Mouse (Mus musculus) c-Kit-positive CD71-positive TER-119-negative erythroid progenitor cells, embryonic 14.5 days (primary cell): ENCODE data around the gene Actn2.

ENCODE experiments used
- DNase-seq: peaks from one replicate; pipeline ENCODE4 v3.0.0-alpha.2; 2013; ENCODE audit warnings: low read depth

Gene Actn2

DNA sequence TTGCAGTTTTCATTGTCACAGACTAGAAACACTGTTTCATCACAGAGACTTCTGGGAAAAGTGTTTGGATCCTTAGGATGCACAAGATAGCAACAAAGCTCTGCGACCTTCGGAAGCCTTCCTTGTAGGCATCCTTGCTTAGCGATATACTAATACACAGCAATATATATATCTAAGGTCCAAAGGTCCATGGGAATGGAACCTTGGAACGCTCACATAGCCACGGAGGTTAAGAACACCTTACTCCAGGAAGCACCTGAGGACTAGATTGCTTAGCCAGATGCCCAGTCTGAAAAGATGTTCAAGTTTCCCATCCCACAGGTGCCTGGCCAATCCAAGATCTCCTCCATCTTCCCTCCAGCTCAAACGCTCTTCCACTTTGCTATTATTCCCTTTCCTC is 26.4 kb downstream of the Actn2 start:
- no peak for DNase-seq

DNA sequence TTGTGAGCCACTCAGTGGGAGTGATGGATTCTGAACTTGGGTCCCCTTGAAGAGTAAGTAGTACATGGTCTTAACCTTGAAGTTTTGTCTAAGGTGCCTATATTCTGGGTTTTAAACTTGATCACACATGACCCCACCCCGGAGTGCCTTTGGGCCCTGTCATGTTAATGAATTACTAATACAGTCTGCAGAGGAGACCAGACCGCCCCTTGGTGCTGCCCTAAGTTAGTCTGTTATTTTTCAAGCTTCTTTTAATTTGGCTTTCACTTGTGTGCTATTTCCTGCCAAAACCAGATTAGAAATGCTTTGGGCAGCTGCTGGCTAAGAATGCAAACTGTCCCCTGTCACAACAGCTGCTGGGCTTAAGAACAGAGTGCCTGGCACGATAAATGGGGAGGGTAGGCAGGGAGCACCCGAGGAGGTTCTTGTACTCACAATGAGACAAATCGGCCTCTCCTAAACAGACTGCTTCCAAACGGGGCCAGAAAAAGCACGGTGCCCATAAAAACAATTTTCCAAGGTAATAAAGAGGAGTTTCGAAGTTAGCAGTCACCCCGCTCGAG is 28.5 kb downstream of the Actn2 start:
- DNase-seq: no peak

DNA sequence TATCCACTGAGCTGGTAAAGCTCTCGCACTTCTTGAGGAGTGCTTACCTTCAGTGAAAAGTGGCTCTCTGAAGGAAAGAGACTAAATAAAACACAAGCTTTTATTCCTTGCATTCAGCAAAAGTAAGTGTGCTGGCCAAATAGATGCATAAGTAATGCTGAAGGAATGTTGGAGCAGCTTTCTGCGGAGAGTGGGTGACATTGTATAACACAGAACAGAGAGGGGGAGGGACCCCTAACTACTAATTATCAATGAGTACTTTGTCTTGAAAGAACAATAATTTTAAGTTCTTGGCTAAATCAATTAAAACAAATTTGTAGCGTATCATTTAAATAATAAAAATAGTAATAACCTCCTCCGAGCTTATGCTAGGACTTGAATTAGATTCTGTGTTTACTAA is 29.2 kb downstream of the Actn2 start:
- no peak for DNase-seq

DNA sequence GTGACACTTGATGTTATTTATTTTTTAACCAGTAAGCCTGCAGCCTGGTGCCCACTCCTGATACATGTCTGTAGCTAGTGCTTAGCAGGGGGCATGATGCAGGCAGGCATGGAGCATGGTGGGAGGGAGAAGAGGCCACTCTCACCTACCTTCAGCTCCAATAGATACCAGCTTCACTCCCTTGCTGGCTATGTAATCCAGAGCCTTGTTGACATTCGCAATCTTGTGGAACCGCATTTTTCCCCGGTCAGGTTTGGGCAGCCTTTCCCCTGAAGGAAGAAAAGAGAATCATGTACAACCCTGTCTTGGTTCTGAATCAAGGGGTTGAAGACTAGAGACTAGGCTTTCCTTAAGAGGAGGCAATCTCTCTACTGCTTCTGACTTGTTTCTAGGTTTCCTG is 31.1 kb downstream of the Actn2 start:
- no peak for DNase-seq

DNA sequence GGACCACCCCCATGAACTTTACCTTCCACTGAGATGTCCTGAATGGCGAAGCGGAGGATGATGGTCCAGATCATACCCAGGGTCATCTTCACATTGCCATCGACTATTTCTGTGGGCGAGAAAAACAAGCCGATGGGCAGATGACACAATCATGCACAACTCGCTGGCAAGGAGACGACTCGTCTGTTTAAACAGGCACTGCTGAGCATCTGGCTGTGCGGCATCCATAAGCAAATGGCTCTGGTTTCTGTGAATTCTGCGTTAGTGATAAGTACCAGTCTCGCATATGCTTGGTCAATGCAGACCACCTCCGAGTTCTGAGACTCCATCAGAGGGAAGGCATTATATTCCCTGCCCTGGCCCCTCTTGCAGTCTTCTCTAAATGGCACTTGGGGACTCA is 31.7 kb downstream of the Actn2 start:
- DNase-seq: no peak

DNA sequence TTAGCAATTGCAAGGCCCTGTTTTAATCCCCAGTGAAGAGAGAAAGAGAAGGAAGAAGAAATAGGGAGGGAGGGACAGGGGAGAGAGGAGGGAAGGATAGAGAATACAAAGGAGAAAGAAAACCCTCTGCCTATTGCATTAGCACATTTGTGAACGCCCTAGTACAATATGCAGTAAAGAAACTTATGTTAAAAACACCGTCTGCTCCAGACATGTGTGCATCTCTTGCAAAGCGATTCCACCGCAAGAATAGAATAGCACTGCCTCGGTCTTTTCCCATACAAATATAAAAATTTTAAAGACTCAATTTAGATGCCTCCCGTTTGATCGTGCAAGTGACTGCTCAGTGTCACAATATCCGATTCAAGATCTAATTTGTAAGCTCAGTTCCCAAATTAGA is 32.1 kb downstream of the Actn2 start:
- no peak for DNase-seq

DNA sequence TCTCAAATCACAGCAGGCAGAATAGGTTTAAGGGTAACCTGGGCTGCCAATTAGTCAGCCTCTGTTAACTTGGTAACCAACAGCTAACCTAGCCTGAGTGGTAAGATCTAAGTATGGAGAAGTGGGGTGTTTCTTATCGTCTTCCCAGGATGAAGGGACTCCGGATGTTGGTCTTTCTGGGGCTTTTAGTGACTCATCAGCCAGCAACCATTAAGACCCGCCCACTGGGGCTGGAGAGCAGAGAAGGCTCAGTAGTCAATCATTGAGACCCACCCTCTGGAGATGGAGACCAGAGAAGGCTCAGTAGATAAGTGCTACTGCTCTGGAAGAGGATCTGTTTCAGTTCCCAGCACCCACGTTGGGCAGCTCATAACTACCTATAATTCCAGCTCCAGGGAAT is 33.3 kb downstream of the Actn2 start:
- DNase-seq: no peak

DNA sequence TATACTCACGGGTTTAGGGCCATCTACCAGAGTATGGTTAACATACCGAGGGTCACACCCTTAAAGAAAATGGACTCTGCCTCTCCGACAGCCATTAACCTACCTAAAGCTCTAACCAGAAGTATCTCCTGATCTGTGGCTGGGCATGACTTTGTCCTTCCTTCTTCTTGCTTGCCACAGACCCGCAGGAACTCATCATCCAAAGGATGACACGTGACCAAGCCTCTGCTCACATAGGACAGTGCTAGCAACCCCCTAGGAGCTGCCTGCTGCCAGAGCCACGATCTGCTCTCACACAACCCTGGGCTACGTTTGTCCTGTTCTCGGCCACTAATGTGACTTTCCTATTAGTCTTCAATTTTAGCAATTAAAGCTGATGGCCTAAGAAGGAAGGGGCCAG is 35.0 kb downstream of the Actn2 start:
- no peak for DNase-seq

DNA sequence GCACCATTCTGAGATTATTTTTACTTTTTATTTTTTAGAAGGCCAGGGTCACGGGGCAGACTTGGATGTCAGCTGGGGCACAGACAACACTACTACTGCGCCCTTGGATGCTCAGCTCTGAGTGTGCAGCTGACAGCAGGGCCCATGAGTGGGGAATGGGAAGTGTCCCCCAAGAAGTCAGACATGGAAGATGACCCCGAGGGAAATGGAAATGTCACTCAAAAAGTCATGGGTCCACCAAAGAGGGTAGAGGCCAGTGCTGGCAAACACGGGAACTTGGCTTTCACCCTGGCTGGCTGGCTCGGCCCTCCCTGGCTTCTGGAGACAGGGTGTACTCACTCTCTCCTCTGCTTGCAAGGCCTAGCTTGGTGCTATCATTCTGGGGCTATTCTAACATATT is 35.6 kb downstream of the Actn2 start:
- no peak for DNase-seq

DNA sequence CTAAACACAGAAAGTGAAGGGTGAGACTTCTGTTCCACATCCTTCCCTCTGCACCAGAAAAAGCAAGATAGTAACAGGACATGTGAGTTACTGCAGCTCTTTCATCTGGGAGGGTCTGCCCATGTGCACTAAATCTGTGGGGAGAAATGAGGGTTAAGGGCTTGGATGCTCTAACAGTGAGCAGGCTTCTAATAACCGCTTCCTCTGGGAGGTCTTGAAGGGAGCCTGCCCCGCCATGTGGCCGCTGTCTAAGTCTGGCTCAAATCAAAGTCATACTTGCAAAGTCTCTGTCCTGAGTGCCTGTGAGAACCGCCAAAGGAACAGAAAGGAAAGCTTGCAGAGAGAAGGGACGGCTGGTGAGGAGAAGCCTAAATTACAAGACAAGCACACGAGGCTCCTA is 42.8 kb downstream of the Actn2 start:
- no peak for DNase-seq

DNA sequence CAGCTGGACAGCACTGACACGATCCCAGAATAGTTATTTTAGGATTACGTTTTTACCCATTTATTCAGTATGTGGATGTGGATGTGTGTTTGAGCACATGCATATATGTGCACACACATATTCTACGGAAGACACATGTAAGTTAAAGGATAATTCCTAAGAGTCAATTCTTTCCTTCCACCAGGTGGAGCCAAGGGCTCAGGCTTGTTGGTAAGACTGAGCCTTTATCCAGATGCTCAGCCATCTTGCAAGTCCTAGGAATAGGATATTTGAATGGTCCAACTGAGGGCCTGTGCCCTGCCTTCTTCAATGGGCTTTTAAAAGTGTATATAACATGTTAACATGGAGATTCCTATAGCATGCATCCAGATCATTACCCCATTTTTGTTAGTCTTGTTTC is 43.9 kb downstream of the Actn2 start:
- no peak for DNase-seq

DNA sequence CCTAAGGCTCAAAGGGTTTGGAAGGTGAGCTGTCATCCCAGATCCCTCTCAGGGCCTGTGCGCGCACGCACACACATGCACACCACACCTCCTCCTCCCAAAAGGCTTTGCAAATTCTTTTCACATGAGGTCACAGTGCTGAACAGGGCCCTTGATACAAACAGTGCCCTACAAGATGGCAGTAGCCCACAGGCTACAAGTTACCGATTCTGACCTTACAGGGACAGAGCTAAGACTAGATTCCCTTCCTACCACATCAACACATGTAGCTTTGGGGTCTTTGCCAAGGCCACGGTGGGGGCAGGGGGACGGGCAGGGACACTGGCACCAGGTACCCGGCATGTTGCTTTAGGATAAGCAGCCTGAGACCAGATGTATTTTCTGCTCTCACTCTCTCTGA is 46.8 kb downstream of the Actn2 start:
- no peak for DNase-seq

DNA sequence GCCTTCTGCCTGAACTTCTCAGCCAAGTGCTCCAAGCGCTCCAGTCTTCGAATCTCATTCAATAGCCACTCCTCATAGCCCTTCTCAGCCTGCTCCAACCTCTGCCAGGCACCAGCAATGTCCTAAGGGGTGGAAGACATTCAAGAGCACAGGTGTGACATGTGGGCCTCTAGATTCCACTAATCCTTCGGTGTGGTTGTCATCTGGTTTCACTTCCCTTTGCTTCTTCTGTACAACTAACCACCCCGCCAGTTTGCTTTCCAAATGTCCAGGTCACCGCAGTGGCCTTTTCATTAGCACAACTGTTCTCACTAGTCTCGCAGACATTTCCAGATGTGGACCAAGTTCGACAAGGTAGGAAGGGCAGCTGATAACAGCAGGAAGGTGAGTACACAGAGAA is 49.9 kb downstream of the Actn2 start:
- no peak for DNase-seq

DNA sequence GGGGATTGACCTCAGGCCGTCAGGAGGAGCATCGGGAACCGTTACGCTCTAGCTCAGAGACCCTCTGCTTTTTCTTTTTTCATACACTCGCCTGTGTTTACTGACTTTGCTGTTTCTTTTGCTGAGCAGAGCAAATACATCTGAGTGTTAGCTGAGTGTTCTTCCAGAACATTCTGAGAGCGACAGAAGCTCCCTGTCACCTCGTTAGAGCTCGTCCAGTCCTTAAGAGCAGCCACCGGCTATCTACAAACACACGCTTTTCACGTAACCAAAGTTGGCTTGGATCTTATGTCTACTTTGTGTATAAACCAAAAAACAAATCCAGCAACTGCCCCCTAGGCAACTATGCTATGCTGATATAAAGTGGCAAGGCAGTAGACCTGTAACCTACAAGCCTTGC is 56.0 kb downstream of the Actn2 start:
- DNase-seq: no peak

DNA sequence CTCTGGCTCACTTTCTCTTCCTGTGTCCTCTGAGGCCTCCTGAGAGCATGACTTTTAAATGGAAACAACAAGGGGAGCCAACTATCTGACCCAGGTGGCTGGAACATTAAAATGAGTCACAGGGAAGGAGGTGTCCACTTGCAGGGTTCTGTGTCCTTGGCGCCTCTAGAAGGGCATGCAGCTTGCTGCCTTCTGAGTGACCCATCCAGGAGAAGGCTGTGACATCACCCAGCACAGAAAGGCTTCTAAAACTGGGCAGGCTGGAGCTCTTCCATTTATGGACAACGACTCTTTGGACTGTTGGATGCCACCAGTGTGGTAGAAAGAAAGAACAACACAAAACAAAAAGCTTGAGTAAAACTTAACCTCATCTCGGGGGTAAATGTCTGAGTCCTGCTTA is 56.7 kb downstream of the Actn2 start:
- DNase-seq: no peak

DNA sequence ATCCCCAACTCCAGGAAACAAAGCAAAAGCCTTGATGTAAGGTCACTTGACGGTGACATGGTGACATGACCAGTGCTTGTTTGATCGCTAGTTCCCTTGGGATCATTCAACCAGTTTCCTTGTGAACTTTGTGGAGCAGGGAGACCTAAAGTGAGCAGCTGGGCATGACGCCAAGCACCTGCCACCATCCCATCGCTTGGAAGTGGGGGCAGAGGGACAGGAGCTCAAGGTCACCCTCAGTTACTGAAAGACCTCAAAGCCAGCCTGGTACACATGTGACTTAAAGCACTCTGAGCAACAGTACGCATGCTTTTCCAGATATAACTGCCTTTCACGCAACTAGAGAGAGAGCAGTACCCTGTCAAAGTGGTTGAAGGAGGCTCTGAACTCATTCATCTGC is 65.8 kb downstream of the Actn2 start:
- DNase-seq: no peak

DNA sequence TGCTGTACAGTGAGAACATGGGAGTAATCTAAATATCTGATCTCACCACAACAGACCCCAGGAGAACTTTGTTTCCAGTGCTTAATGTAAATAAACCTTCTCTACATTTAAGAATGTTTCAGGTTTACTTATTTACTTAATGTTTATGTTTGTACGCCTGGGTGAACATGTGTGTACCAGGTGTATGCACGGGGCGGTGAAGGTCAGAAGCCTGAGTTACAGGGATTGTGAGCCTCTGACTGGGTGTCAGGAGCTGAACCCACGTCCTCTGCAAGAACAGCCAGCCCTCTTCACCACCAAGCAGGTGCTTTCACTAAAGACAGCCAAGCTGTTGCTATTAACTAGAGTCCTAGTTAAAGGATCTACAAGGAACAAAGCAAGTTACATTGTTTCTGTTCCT is 66.3 kb downstream of the Actn2 start:
- no peak for DNase-seq

DNA sequence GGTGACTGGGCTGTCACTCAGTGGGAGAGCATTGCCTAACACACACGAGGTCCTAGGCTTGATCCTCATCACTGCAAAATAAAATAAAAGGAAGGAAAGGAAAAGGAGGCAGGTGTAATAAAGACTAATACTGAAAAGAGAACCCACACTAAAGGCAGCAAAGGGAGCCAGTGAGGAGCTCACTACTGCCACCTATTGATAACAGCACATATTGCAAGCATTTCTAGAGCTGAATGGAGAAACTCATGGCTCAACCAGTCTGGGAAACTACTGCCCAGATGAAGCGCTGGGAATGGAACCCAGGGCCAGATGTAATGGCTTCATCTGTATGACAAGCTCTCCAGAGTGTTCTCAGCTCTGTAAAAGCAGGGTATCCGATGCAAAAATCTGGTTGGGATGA is 67.6 kb downstream of the Actn2 start:
- peak; percentile 46 for DNase-seq

DNA sequence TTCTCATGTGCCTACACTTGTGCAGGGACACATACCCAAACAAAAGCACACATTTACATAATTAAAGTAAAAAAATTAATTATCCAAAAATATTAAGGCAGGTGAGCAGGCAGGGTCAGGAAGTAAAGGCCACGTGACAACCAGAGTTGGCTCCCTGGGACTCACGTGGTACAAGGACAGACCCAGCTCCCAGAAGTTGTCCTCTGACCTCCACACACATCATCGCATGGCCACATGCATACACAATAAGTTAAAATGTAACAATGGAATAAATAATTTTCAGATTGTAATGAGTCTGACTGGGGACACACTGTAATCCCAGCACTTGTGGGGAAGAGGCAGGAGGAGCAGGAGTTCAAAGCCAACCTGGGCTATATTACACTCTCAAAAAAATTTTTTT is 72.6 kb downstream of the Actn2 start:
- no peak for DNase-seq

DNA sequence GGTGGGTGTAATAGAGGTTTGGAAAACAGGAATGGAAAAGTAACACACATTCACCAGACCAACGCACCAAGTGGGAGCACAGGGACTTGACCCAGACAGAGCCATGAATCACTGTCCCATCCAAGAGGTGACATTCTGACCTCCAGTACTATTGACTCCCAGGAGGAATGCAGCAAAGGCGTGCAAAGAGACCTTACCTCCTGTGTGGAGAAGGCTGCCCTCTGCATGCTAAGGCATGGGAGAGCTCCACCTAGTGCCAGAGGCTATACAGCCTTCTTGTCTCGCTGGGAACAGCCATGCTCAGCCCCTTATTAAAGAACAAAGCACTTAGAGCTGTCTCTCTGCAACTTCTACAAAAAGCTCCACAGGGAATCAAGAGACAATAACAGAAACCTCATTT is 73.5 kb downstream of the Actn2 start:
- no peak for DNase-seq

DNA sequence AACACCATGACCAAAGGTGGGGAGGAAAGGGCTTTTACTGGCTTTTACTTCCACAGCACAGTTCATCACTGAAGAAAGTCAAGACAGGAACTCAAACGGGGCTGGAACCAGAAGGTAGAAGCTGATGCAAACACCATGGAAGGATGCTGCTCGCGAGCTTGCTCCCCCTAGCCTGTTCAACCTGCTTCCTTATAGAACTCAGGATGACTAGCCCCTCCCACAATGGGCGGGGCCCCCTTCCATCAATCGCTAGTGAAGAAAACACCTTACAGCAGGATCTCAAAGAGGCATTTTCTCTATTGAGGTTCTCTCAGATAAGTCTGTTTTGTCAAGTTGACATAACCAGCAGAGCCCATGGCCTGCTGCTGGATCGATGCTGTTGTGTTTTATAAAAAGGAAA is 76.6 kb downstream of the Actn2 start:
- DNase-seq: no peak

DNA sequence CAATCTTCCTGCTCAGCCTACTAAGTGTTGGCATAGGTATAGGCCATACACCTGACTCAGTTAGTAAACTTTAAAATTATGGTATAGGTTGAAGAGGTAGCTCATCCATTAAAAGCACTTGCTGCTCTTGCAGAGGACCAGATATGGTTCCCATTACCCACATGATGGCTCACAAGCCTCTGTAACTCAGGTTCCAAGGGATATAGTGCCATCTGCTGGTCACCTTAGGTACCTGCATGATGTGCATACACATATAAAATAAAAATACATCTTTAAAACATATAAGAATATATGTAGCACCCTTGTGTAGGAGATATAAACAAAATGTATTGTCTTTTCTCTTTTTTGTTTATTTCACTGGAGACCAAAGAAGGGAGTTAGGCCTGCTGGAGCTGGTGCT is 79.1 kb downstream of the Actn2 start:
- no peak for DNase-seq

DNA sequence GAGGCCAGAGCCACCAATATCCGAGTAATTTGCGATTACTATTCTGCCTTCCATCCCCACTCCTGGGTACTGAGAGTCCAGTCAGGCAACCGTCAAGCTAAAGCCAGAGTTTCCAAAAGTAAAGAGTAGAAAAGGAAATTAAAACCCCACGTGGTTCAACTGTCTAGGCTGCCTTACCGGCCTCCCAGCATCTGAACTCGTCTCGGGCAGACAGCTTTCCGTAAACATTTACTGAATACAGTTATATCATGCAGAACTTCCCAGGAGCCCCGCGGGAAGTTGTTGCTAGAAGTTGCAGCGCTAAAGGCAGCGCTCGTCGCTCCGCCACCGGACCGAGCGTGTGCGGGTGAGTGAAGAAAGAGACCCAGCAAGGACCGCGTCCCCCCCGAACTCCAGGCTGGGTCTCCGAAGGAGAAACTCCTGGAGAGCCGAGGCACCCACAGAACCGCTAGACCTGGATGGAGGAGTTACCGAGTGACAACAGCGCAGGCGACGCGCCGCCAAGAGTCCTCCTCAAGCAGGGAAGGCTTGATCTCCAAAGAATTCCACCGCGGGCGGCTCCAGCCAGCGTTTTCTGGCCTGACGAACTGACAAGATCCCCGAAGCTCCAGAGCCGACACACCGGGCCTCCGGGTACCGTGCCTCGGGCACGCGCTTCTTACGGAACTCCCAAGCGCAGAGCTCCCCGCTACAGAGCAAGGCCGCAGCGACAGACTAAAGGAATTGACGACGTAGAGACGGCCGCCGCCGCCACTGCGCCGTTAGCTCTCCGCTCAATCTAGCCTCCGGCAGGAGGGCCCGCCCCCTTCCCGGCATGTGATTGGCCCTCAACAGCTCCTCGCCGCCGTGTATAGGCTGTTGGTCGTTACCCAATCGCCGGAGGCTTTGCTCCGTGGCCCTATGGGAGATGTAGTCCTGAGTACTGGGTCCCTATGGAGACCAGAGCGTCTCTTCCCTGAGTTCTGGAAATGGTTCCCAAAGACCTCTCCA is 82.9 kb downstream of the Actn2 start, which contains the start of gene Mtr:
TSS of gene Mtr (minus strand) at position 723 of the 990 bp plus-strand sequence.
- DNase-seq: peak; percentile 91

DNA sequence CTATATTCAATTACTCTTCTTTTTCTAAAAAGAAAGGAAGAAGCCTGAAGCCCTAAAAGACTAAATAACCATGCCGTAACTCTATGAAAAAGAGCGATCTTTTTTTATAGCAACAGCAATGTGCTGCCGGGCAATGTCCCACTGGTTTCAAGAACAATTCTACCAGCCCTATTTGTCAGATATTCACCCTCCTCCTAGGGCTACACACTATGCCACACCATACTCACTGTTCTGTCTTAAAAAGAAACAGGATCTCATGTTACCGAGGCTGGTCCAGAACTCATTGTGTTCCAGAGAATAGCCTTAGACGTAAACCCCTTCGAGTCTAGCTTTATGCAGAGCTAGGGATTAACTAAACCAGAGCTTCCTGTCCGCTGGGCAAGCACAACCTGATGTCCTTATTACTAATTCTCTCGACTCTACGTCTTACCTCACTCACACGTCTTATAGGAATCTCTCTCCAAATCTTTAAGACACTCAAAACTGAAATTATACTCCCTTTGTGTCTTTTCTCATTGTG is 83.6 kb downstream of the Actn2 start:
- no peak for DNase-seq
